In genomic region chr3:135513270-135513669, GRCm38 (mm10) we compare ENCODE assay signal across 7 mouse cellular contexts. TPM values are rescaled to one million over a fixed set of nuclear protein-coding genes. Genes with fewer than 3 reads are reported as not detected.
A peak's percentile ranks its signal among the peaks of the same experiment; 100 is the strongest.
DNase-seq lines count a peak whose midpoint lies in the region; ATAC-seq lines count a peak whose summit lies in the region.

No protein-coding gene starts in this region.

- ATAC-seq in hindbrain, embryonic 13.5 days (ENCODE audit: low FRiP score): peak; percentile 70
- peak; percentile 80; the same call in 1 of the 2 replicates for ATAC-seq in neural tube, embryonic 15.5 days (ENCODE audit: low FRiP score)
- no peak for ATAC-seq in kidney, embryonic 16.5 days (ENCODE audit: low FRiP score, low TSS enrichment)

- H3K36me3 ChIP-seq in hindbrain, embryonic 13.5 days: no peaks in the 10 kb centered on the region
- no peaks in the 10 kb centered on the region for H3K36me3 ChIP-seq in neural tube, embryonic 15.5 days
- H3K36me3 ChIP-seq in kidney, embryonic 16.5 days (ENCODE audit: insufficient read depth, low read length): no peaks in the 10 kb centered on the region

- peak overlapping the region; percentile 32; the same call in 1 of the 2 replicates for H3K4me2 ChIP-seq in hindbrain, embryonic 13.5 days
- peak overlapping the region; percentile 36 for H3K4me2 ChIP-seq in neural tube, embryonic 15.5 days
- no peak overlapping the region for H3K4me2 ChIP-seq in kidney, embryonic 16.5 days (replicated peaks; ENCODE audit: low read depth, low read length)

- 32% methylated on average over 11 of the region's 11 CpGs for WGBS in hindbrain, embryonic 13.5 days
- 51% methylated on average over 11 of the region's 11 CpGs for WGBS in neural tube, embryonic 15.5 days
- WGBS in kidney, embryonic 16.5 days: 57% methylated on average over 11 of the region's 11 CpGs

- peak; percentile 35 for DNase-seq in retina, postnatal 1 day
- DNase-seq in retina, embryonic 14.5 days (ENCODE audit: low spot score): no peak
- peak; percentile 30 to 38 for DNase-seq in cerebellum, adult 18-20 months
- DNase-seq in gastrocnemius, adult 8-10 months (ENCODE audit: low spot score in 2 of 2): no peak

- H3K9me3 ChIP-seq in hindbrain, embryonic 13.5 days: no peaks in the 10 kb centered on the region
- H3K9me3 ChIP-seq in neural tube, embryonic 15.5 days (replicated peaks): no peaks in the 10 kb centered on the region
- H3K9me3 ChIP-seq in kidney, embryonic 16.5 days (ENCODE audit: low read length): no peaks in the 10 kb centered on the region

- H3K4me1 ChIP-seq in hindbrain, embryonic 13.5 days (replicated peaks): peaks cover 8% of the 10 kb centered on the region
- no peaks in the 10 kb centered on the region for H3K4me1 ChIP-seq in neural tube, embryonic 15.5 days
- H3K4me1 ChIP-seq in kidney, embryonic 16.5 days (ENCODE audit: insufficient read depth, low read length): no peaks in the 10 kb centered on the region

- no peak overlapping the region for H3K4me3 ChIP-seq in hindbrain, embryonic 13.5 days
- no peak overlapping the region for H3K4me3 ChIP-seq in neural tube, embryonic 15.5 days (replicated peaks)
- H3K4me3 ChIP-seq in kidney, embryonic 16.5 days (ENCODE audit: low read length): no peak overlapping the region

- H3K9ac ChIP-seq in hindbrain, embryonic 13.5 days: no peak overlapping the region
- H3K9ac ChIP-seq in neural tube, embryonic 15.5 days (replicated peaks): no peak overlapping the region
- no peak overlapping the region for H3K9ac ChIP-seq in kidney, embryonic 16.5 days (replicated peaks; ENCODE audit: low read length)

- no peaks in the 10 kb centered on the region for H3K27me3 ChIP-seq in hindbrain, embryonic 13.5 days
- H3K27me3 ChIP-seq in neural tube, embryonic 15.5 days (replicated peaks): no peaks in the 10 kb centered on the region
- no peaks in the 10 kb centered on the region for H3K27me3 ChIP-seq in kidney, embryonic 16.5 days (ENCODE audit: insufficient read depth, low read length)

- H3K27ac ChIP-seq in hindbrain, embryonic 13.5 days: no peak overlapping the region
- H3K27ac ChIP-seq in neural tube, embryonic 15.5 days (replicated peaks): no peak overlapping the region
- H3K27ac ChIP-seq in kidney, embryonic 16.5 days (ENCODE audit: low read length): no peak overlapping the region

RNA-seq across cellular contexts. Expression of gene Manba, which starts 27.9 kb away (rescaled TPM):
- 5.5 and 5.6 TPM in 2 replicates for polyA plus RNA-seq in hindbrain, embryonic 13.5 days (2015; fragmentation: Nextera tagmentation; extraction: Ambion mirVana)
- 7.4 and 8.8 TPM in 2 replicates for polyA plus RNA-seq in neural tube, embryonic 15.5 days (2015; fragmentation: Nextera tagmentation; extraction: Ambion mirVana)
- total RNA-seq in gastrocnemius, adult 8-10 months (2022): 1 to 10 TPM; 3.0 to 3.6 (median 3.4) TPM
- 36.5 and 39.6 TPM in 2 replicates for polyA plus RNA-seq in kidney, embryonic 16.5 days (2015; fragmentation: Nextera tagmentation; extraction: Ambion mirVana)

Comparison
In these comparisons a context has a peak if more than half of its experiments do, and no peak if none do; other contexts are left out.
1. DNase-seq: peak in retina, postnatal 1 day (single experiment) and cerebellum, adult 18-20 months (2 of 2); none in retina, embryonic 14.5 days (single experiment) and gastrocnemius, adult 8-10 months (0 of 2).